Mouse (Mus musculus): ENCODE measurements around the gene Col6a3. TPM values are rescaled to one million over a fixed set of nuclear protein-coding genes. Genes with fewer than 3 reads are reported as not detected.

Gene Col6a3
- polyA plus RNA-seq, 1 experiment = 15.3 TPM

GRCm38 (mm10) chr1:90750169-90750568 is 93.6 kb downstream of the Col6a3 start:
- TF ChIP-seq CTCF (conservative IDR thresholded peaks at IDR 0.05; ENCODE audit: insufficient read depth, insufficient read length, low read depth, low read length) (no peak), POLR2A (IDR thresholded peaks at IDR 0.05; ENCODE audit: low read depth, low read length) (no peak)
- Histone ChIP-seq H3K27me3 (replicated peaks; ENCODE audit: control insufficient read depth, insufficient read depth, low read length) (no peaks in the 10 kb centered on the region), H3K27ac (ENCODE audit: insufficient read depth, low read depth, low read length) (no peak overlapping the region), H3K4me1 (ENCODE audit: control insufficient read depth, insufficient read depth, low read length) (no peaks in the 10 kb centered on the region), H3K36me3 (ENCODE audit: control insufficient read depth, insufficient read depth, low read length) (no peaks in the 10 kb centered on the region), H3K4me3 (ENCODE audit: insufficient read depth, low read depth, low read length) (no peak overlapping the region)
- DNase-seq = peak; percentile 11
- 30% methylated on average over 8 of the region's 8 CpGs for WGBS

DNA sequence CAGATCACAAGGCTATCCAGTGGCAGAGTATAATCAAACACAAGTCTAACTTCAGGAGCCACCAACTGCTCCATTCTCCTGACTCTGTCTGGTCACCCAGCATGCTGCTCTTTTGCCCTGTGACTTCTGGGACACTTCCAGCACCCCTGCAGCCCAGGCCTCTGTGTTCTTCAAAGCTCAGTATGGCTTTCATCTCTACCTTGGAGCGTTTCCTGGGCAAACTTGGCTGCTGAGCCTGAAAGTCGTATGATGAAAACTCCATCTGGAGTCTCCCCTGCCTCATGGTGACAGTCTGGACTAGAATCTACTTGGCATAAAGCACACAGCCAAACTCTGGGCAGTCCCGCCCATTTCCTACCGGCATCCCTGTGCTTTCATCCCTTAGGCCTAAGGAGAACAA is 95.2 kb downstream of the Col6a3 start:
- Histone ChIP-seq H3K36me3 (ENCODE audit: control insufficient read depth, insufficient read depth, low read length) (no peaks in the 10 kb centered on the region), H3K4me1 (ENCODE audit: control insufficient read depth, insufficient read depth, low read length) (no peaks in the 10 kb centered on the region), H3K27me3 (replicated peaks; ENCODE audit: control insufficient read depth, insufficient read depth, low read length) (no peaks in the 10 kb centered on the region), H3K4me3 (ENCODE audit: insufficient read depth, low read depth, low read length) (no peak overlapping the region), H3K27ac (ENCODE audit: insufficient read depth, low read depth, low read length) (no peak overlapping the region)
- 74% methylated on average over 4 of the region's 4 CpGs for WGBS
- no peak for DNase-seq
- TF ChIP-seq POLR2A (IDR thresholded peaks at IDR 0.05; ENCODE audit: low read depth, low read length) (no peak), CTCF (conservative IDR thresholded peaks at IDR 0.05; ENCODE audit: insufficient read depth, insufficient read length, low read depth, low read length) (no peak)

GRCm38 (mm10) chr1:90743941-90744386 is 99.8 kb downstream of the Col6a3 start:
- H3K27ac ChIP-seq (ENCODE audit: insufficient read depth, low read depth, low read length) = no peak overlapping the region
- DNase-seq = peak; percentile 66
- TF ChIP-seq CTCF (conservative IDR thresholded peaks at IDR 0.05; ENCODE audit: insufficient read depth, insufficient read length, low read depth, low read length) (no peak), POLR2A (IDR thresholded peaks at IDR 0.05; ENCODE audit: low read depth, low read length) (no peak)
- H3K4me1 ChIP-seq (ENCODE audit: control insufficient read depth, insufficient read depth, low read length) = no peaks in the 10 kb centered on the region
- 4% methylated on average over 14 of the region's 14 CpGs for WGBS
- no peaks in the 10 kb centered on the region for H3K27me3 ChIP-seq (replicated peaks; ENCODE audit: control insufficient read depth, insufficient read depth, low read length)
- no peaks in the 10 kb centered on the region for H3K36me3 ChIP-seq (ENCODE audit: control insufficient read depth, insufficient read depth, low read length)
- H3K4me3 ChIP-seq (ENCODE audit: insufficient read depth, low read depth, low read length) = no peak overlapping the region

- no peaks in the 10 kb centered on the region for H3K36me3 ChIP-seq (ENCODE audit: control insufficient read depth, insufficient read depth, low read length)
- TF ChIP-seq POLR2A (IDR thresholded peaks at IDR 0.05; ENCODE audit: low read depth, low read length) = no peak
- no peak for TF ChIP-seq CTCF (conservative IDR thresholded peaks at IDR 0.05; ENCODE audit: insufficient read depth, insufficient read length, low read depth, low read length)
- H3K27ac ChIP-seq (ENCODE audit: insufficient read depth, low read depth, low read length) = no peak overlapping the region
- no peaks in the 10 kb centered on the region for H3K4me1 ChIP-seq (ENCODE audit: control insufficient read depth, insufficient read depth, low read length)
- DNase-seq = no peak
- H3K4me3 ChIP-seq (ENCODE audit: insufficient read depth, low read depth, low read length) = no peak overlapping the region
- 88% methylated on average over 1 of the region's 1 CpGs for WGBS
- no peaks in the 10 kb centered on the region for H3K27me3 ChIP-seq (replicated peaks; ENCODE audit: control insufficient read depth, insufficient read depth, low read length)
Measured at GRCm38 (mm10) chr1:90743445-90743844, 100.3 kb downstream of the Col6a3 start.

- H3K36me3 ChIP-seq (ENCODE audit: control insufficient read depth, insufficient read depth, low read length) = no peaks in the 10 kb centered on the region
- no peaks in the 10 kb centered on the region for H3K27me3 ChIP-seq (replicated peaks; ENCODE audit: control insufficient read depth, insufficient read depth, low read length)
- H3K27ac ChIP-seq (ENCODE audit: insufficient read depth, low read depth, low read length) = no peak overlapping the region
- 70% methylated on average over 7 of the region's 7 CpGs for WGBS
- DNase-seq = no peak
- TF ChIP-seq POLR2A (IDR thresholded peaks at IDR 0.05; ENCODE audit: low read depth, low read length) = no peak
- TF ChIP-seq CTCF (conservative IDR thresholded peaks at IDR 0.05; ENCODE audit: insufficient read depth, insufficient read length, low read depth, low read length) = no peak
- no peak overlapping the region for H3K4me3 ChIP-seq (ENCODE audit: insufficient read depth, low read depth, low read length)
- no peaks in the 10 kb centered on the region for H3K4me1 ChIP-seq (ENCODE audit: control insufficient read depth, insufficient read depth, low read length)
Measured at GRCm38 (mm10) chr1:90742641-90743040, 101.1 kb downstream of the Col6a3 start.

DNA sequence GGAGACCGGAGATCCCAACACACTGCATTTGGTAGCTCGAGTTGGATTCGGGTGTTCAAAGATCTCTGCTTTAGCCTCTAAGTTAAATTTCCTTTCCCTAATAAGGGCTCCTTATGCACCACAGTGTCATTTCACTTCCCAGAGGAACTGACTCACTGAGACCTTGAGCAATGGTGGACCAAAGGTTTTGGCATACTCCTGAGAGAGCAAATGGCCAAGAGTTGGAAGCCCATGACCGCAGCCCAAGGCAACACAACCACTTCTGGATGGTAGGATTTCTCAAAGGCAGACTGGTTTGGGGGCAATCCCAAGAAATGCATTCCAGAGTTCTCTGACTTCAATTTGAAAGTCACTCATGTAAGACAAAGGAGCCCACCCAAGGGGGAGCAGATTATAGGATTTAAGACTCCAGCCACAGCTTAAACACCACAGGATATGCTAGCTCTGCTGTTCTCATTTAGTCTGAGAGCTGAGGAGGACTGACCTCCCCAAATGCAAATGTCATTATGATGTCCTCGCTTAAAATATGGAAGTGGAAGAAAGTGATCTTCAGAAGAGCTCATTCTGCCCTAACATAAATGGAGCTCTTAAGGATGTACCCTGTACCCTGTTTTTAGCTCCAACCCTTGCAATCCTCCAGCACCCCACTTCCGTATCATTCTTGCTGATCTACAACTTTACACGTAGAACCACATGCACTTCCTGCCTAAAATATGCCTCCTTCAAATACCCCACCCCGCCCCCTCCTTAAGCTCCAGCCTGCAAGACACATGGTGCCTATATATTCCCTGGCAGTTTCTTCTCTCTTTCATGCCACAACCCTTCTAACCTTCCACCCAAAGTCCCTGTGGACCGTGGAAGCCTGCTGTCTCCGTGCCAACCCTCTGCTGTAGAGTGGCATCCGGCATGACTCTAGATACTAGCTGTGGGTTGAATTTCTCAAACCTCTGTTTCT is 103.3 kb downstream of the Col6a3 start:
- no peak overlapping the region for H3K27ac ChIP-seq (ENCODE audit: insufficient read depth, low read depth, low read length)
- H3K27me3 ChIP-seq (replicated peaks; ENCODE audit: control insufficient read depth, insufficient read depth, low read length) = no peaks in the 10 kb centered on the region
- no peaks in the 10 kb centered on the region for H3K4me1 ChIP-seq (ENCODE audit: control insufficient read depth, insufficient read depth, low read length)
- H3K4me3 ChIP-seq (ENCODE audit: insufficient read depth, low read depth, low read length) = no peak overlapping the region
- H3K36me3 ChIP-seq (ENCODE audit: control insufficient read depth, insufficient read depth, low read length) = no peaks in the 10 kb centered on the region
- TF ChIP-seq POLR2A (IDR thresholded peaks at IDR 0.05; ENCODE audit: low read depth, low read length) = no peak
- no peak for TF ChIP-seq CTCF (conservative IDR thresholded peaks at IDR 0.05; ENCODE audit: insufficient read depth, insufficient read length, low read depth, low read length)
- no peak for DNase-seq
- 83% methylated on average over 11 of the region's 11 CpGs for WGBS

DNA sequence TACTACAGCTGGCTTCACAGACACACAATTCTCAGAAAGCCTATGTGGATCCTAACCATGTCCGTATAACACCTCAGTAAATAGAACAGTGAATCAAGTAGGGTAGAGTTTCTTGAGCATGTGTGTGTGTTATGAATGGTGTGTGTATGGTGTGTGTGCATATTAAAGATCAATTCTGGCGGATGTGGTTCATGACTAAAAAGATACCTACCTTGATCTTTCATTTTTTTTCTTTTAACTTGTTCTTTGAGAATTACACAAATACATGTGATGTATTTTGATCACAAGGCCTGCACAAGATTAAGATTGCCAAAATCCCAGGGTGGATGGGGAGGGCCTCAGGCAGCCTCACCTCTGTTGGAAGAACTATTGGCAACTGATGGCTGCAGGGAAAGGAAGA is 104.9 kb downstream of the Col6a3 start:
- Histone ChIP-seq H3K27me3 (replicated peaks; ENCODE audit: control insufficient read depth, insufficient read depth, low read length) (no peaks in the 10 kb centered on the region), H3K4me1 (ENCODE audit: control insufficient read depth, insufficient read depth, low read length) (no peaks in the 10 kb centered on the region), H3K36me3 (ENCODE audit: control insufficient read depth, insufficient read depth, low read length) (no peaks in the 10 kb centered on the region), H3K4me3 (ENCODE audit: insufficient read depth, low read depth, low read length) (no peak overlapping the region), H3K27ac (ENCODE audit: insufficient read depth, low read depth, low read length) (no peak overlapping the region)
- WGBS = 93% methylated on average over 2 of the region's 2 CpGs
- TF ChIP-seq CTCF (conservative IDR thresholded peaks at IDR 0.05; ENCODE audit: insufficient read depth, insufficient read length, low read depth, low read length) = no peak
- TF ChIP-seq POLR2A (IDR thresholded peaks at IDR 0.05; ENCODE audit: low read depth, low read length) = no peak
- DNase-seq = no peak

Measured in kidney, adult 2 months (tissue).